Mouse (Mus musculus): ENCODE data around the gene Gm21988. TPM values are rescaled to one million over a fixed set of nuclear protein-coding genes. Genes with fewer than 3 reads are reported as not detected.

Gene Gm21988
- polyA plus RNA-seq, 1 experiment from 2014 or later = 10.4 TPM

DNA sequence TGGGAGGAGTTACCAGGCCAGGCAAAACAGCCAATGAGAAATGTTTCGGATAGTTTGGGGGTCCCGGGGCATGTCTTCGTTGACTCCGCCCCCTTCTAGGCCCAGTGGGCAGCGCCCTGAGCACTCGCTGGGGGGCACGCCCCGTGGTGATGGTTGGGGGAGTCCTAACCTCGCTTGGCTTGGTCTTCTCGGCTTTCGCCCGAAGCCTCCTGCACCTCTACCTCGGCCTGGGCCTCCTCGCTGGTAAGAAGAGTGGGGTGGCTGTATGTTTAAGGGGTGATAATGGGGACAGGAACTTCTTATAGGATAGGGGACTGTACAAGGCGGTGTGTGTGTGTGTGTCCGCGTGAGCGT is 24.8 kb downstream of the Gm21988 start:
- WGBS = 3% methylated on average over 18 of the region's 18 CpGs
- H3K4me2 ChIP-seq = peak overlapping the region; percentile 71
- peaks cover 67% of the 10 kb centered on the region for H3K27me3 ChIP-seq
- no peaks in the 10 kb centered on the region for H3K9me3 ChIP-seq
- no peak overlapping the region for H3K27ac ChIP-seq
- no peak overlapping the region for H3K9ac ChIP-seq (replicated peaks)
- ATAC-seq (ENCODE audit: insufficient number of reproducible peaks, insufficient read depth, low FRiP score, low TSS enrichment, low read depth) = no peak
- peaks cover 27% of the 10 kb centered on the region; the same call in 1 of the 2 replicates for H3K36me3 ChIP-seq
- peak overlapping the region; percentile 41 for H3K4me3 ChIP-seq (replicated peaks)
- peaks cover 31% of the 10 kb centered on the region for H3K4me1 ChIP-seq (replicated peaks)

DNA sequence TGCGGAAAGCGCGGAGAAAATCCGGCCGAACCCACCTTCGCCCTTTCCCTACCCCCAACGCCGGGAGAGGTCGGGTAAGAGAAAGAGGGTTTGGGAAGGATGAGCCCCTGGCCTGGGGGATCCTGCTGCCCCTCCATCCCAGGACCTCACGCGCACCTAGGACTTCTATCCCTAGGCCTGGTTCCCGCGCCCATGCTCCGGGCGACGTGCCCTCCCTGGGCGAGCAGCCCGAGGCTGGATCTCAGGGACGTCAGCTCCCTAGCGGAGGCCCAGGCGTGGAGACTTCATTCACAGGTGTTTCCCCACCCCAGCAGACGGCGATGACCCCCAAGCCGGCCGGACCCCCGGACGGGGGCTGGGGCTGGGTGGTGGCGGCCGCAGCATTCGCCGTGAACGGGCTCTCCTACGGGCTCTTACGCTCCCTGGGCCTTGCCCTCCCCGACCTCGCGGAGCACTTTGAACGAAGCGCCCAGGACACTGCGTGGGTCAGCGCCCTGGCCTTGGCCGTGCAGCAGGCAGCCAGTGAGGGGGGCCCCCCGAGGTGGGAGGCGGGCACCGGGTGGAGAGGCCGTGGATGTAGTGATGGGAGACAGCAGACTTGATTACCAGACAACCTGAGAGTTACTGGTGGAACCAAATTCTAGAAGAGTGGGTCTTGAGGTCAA is 25.3 kb downstream of the Gm21988 start:
- H3K27ac ChIP-seq = no peak overlapping the region
- peaks cover 27% of the 10 kb centered on the region; the same call in 1 of the 2 replicates for H3K36me3 ChIP-seq
- peak overlapping the region; percentile 57 for H3K9ac ChIP-seq (replicated peaks)
- ATAC-seq (ENCODE audit: insufficient number of reproducible peaks, insufficient read depth, low FRiP score, low TSS enrichment, low read depth) = peak; percentile 49; the same call in 1 of the 2 replicates
- peaks cover 67% of the 10 kb centered on the region for H3K27me3 ChIP-seq
- H3K4me2 ChIP-seq = peak overlapping the region; percentile 71
- 1% methylated on average over 46 of the region's 46 CpGs for WGBS
- no peaks in the 10 kb centered on the region for H3K9me3 ChIP-seq
- H3K4me3 ChIP-seq (replicated peaks) = peak overlapping the region; percentile 41
- peaks cover 26% of the 10 kb centered on the region for H3K4me1 ChIP-seq (replicated peaks)

DNA sequence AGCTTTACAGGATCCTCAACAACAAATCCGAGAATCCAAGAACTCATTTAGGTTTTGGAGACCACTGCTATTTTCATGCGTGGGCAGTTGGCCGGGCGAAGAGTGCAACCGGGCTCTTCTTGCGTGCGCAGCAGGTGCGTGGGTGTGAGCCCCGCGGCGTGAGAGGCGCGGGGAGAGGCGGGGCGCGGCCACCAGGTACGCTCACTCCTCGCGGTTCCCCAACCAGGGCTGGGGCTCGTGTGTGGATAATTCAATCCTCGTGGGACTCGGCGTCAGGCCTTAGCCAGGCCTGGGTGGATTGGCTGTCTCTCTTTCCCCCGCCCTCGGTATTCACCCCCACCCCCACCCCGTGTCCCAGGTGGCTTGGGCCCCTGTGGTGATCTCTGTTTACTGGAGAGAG is 25.9 kb downstream of the Gm21988 start:
- no peaks in the 10 kb centered on the region for H3K9me3 ChIP-seq
- H3K4me3 ChIP-seq (replicated peaks) = peak overlapping the region; percentile 41
- H3K4me1 ChIP-seq (replicated peaks) = peaks cover 21% of the 10 kb centered on the region
- no peak for ATAC-seq (ENCODE audit: insufficient number of reproducible peaks, insufficient read depth, low FRiP score, low TSS enrichment, low read depth)
- peaks cover 67% of the 10 kb centered on the region for H3K27me3 ChIP-seq
- peak overlapping the region; percentile 71 for H3K4me2 ChIP-seq
- H3K27ac ChIP-seq = no peak overlapping the region
- H3K9ac ChIP-seq (replicated peaks) = peak overlapping the region; percentile 57
- peaks cover 23% of the 10 kb centered on the region; the same call in 1 of the 2 replicates for H3K36me3 ChIP-seq
- 9% methylated on average over 26 of the region's 26 CpGs for WGBS

DNA sequence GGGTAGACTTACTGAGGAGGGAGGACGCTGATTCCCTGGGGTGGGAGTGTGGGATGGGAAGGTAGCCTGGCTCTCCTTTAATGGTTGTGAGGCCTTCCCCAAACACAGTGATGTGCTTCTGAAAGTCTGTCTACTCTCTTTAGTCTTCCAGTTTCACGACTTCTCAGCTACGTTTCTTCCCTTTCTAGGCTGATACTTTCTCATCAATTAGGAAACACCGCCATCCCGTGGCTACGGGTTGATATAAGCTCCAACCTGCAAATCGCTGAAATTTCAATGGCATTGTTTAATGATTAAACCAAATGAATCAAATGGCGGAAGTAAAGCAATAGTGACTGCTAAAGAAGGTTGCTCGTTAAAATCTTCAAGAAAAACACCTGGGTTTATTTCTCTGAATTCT is 26.7 kb downstream of the Gm21988 start:
- no peak for ATAC-seq (ENCODE audit: insufficient number of reproducible peaks, insufficient read depth, low FRiP score, low TSS enrichment, low read depth)
- Histone ChIP-seq H3K9me3 (no peaks in the 10 kb centered on the region), H3K4me2 (no peak overlapping the region), H3K9ac (replicated peaks) (no peak overlapping the region), H3K4me1 (replicated peaks) (peaks cover 18% of the 10 kb centered on the region), H3K4me3 (replicated peaks) (no peak overlapping the region), H3K36me3 (peaks cover 15% of the 10 kb centered on the region; the same call in 1 of the 2 replicates), H3K27me3 (peaks cover 67% of the 10 kb centered on the region), H3K27ac (no peak overlapping the region)
- WGBS = 13% methylated on average over 9 of the region's 9 CpGs

DNA sequence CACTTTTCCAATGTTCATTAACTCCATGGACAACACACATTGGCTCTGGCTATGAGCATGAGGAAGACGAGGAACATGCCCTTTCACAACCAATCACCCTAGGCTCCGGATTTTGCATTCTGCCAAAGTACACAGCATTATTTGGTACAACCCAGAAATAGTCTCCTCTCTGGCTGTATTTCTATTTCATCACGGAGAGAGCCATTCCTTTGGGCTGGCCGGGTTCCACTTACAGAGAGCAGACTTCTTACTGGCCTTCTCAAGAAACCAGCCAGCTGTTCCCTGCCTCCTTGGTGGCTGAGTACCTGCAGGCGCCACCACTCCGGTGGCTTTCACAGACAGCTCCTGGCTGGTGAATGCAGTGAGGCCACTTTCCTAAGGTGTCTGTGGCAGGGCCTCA is 27.2 kb downstream of the Gm21988 start, which contains the start of gene Slc16a11:
Slc16a11 (plus strand) TSS at position 330 of the 400 bp plus-strand sequence.
- Histone ChIP-seq H3K9me3 (no peaks in the 10 kb centered on the region), H3K27me3 (peaks cover 62% of the 10 kb centered on the region), H3K36me3 (peaks cover 10% of the 10 kb centered on the region; the same call in 1 of the 2 replicates), H3K4me2 (peak within 1 kb of the TSS; percentile 71), H3K4me1 (replicated peaks) (peaks cover 18% of the 10 kb centered on the region), H3K4me3 (replicated peaks) (peak within 1 kb of the TSS; percentile 41), H3K27ac (no peak within 1 kb of the TSS), H3K9ac (replicated peaks) (no peak within 1 kb of the TSS)
- ATAC-seq (ENCODE audit: insufficient number of reproducible peaks, insufficient read depth, low FRiP score, low TSS enrichment, low read depth) = no peak
- WGBS = 61% methylated on average over 6 of the region's 6 CpGs

DNA sequence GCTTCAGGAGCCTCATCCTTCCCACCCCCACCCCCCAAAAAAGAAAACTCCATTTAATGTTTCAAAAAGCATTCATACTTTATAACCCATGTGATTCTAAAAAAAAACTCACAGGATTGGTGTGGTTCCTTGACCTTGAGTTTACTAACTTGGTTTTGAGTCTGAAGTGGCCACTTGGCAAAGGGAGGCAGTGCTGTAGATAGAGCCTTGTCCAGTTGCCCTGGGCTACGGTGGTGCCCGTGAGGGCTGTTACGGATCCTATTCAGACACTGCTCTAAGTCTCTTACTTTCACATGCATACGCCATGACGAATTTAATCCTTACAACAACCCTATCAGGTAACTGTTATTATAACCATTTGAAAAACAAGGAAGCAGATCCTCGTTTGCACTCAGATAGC is 27.7 kb downstream of the Gm21988 start:
- H3K4me3 ChIP-seq (replicated peaks) = no peak overlapping the region
- ATAC-seq (ENCODE audit: insufficient number of reproducible peaks, insufficient read depth, low FRiP score, low TSS enrichment, low read depth) = no peak
- H3K36me3 ChIP-seq = peaks cover 6% of the 10 kb centered on the region; the same call in 1 of the 2 replicates
- WGBS = 82% methylated on average over 6 of the region's 6 CpGs
- no peak overlapping the region for H3K27ac ChIP-seq
- H3K9me3 ChIP-seq = no peaks in the 10 kb centered on the region
- no peak overlapping the region for H3K9ac ChIP-seq (replicated peaks)
- no peak overlapping the region for H3K4me2 ChIP-seq
- H3K27me3 ChIP-seq = peaks cover 58% of the 10 kb centered on the region
- H3K4me1 ChIP-seq (replicated peaks) = peaks cover 18% of the 10 kb centered on the region

DNA sequence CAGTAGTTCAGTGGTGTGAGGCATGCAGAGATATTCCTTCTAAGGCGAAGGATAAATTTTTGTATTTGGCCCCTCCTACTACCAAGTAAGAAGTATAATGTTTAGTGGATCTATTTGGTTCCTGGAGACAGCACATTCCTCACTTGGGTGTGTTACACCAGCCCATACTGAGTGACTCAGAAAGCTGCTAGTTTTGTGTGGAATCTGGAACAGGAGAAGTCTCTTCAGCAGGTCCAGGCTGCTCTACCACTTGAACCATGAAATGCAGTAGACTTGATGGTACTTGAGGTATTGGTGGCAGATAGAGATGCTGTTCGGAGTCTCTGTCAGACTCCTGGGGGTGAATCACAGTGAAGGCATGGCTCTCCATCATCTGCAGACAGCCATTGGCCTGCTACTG is 28.9 kb downstream of the Gm21988 start:
- 89% methylated on average over 2 of the region's 2 CpGs for WGBS
- peaks cover 48% of the 10 kb centered on the region for H3K27me3 ChIP-seq

DNA sequence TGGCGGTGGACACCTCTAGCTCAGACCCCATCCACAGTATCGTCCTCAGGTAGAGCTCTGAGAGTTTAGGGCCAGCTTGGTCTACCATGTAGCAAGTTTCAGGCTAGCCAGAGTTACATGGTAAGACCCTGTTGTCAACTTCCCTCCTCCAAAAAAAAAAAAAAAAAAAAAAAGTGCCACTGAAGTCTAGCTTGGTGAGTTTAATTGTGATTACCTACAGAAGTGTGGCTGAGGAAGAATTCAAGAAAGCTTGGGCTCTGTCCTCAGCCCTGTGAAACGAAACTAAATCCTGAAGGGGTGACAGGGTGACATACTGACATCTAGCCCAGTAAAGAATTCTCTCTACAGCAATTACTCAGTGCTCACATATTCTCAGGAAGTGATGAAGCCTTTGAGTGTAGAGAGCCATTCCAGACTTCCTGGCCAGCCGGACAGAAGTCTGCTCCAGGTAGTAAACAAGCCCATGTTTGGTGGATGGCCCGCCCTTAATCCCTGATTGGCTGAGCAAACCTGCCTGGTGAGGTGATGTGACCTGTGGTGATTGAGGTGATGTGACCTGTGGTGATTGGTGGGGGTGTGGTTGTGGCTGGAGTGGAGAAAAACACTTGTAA is 30.7 kb downstream of the Gm21988 start:
- H3K9ac ChIP-seq (replicated peaks) = no peak overlapping the region
- peaks cover 7% of the 10 kb centered on the region for H3K4me1 ChIP-seq (replicated peaks)
- H3K27me3 ChIP-seq = peaks cover 30% of the 10 kb centered on the region
- WGBS = 71% methylated on average over 5 of the region's 5 CpGs
- ATAC-seq (ENCODE audit: insufficient number of reproducible peaks, insufficient read depth, low FRiP score, low TSS enrichment, low read depth) = no peak
- H3K27ac ChIP-seq = no peak overlapping the region
- no peak overlapping the region for H3K4me3 ChIP-seq (replicated peaks)
- H3K9me3 ChIP-seq = no peaks in the 10 kb centered on the region
- no peak overlapping the region for H3K4me2 ChIP-seq
- no peaks in the 10 kb centered on the region for H3K36me3 ChIP-seq

More for the DNA sequence above, 28.9 kb downstream of the Gm21988 start:
- peaks cover 18% of the 10 kb centered on the region for H3K4me1 ChIP-seq (replicated peaks)
- H3K9ac ChIP-seq (replicated peaks) = no peak overlapping the region
- H3K27ac ChIP-seq = no peak overlapping the region
- no peak for ATAC-seq (ENCODE audit: insufficient number of reproducible peaks, insufficient read depth, low FRiP score, low TSS enrichment, low read depth)
- H3K4me2 ChIP-seq = no peak overlapping the region
- no peak overlapping the region for H3K4me3 ChIP-seq (replicated peaks)
- H3K9me3 ChIP-seq = no peaks in the 10 kb centered on the region
- no peaks in the 10 kb centered on the region for H3K36me3 ChIP-seq

DNA sequence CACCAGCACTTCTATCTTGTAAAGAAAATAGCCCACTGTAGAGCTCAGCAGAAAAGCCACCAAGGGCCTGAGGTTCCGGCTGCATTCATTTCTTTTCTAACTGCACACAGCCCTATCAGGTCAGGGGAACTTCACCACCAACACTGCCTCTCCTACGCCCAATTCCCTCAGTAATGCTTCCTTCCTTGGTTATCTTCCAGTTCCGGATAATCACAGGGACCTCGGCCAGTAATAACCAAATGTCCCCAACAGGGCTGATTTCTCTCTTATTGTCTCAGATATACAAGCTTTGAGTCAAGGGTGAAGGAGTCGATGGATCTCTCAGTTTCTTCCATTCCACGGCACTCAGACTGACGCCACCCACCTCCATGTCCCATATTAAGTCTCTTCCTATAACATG is 32.3 kb downstream of the Gm21988 start:
- Histone ChIP-seq H3K9me3 (no peaks in the 10 kb centered on the region), H3K4me1 (replicated peaks) (no peaks in the 10 kb centered on the region), H3K27me3 (peaks cover 14% of the 10 kb centered on the region), H3K4me2 (no peak overlapping the region), H3K36me3 (no peaks in the 10 kb centered on the region), H3K9ac (replicated peaks) (no peak overlapping the region), H3K27ac (no peak overlapping the region), H3K4me3 (replicated peaks) (no peak overlapping the region)
- no peak for ATAC-seq (ENCODE audit: insufficient number of reproducible peaks, insufficient read depth, low FRiP score, low TSS enrichment, low read depth)
- 90% methylated on average over 7 of the region's 7 CpGs for WGBS

DNA sequence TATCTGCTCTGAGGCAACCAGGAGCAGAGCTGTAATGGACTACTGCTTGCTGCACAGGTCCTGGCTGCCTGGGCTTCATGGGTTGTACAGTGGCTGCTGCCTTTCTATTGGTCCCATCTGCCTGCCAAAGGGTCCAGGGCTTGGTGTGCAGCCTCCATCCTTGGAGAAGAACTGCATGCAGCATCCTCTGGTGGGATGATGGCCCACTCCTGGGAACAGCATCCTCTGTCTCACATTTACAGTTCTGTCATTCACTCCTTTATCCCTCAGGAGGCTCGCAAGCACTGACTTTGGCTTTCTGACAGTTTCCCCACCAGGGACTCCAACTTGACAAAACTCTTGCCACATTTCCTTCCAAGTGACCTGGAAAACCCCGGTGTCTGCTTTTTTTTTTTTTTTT is 32.8 kb downstream of the Gm21988 start:
- H3K27me3 ChIP-seq = peaks cover 11% of the 10 kb centered on the region
- H3K9me3 ChIP-seq = no peaks in the 10 kb centered on the region
- H3K9ac ChIP-seq (replicated peaks) = no peak overlapping the region
- H3K4me3 ChIP-seq (replicated peaks) = no peak overlapping the region
- H3K4me2 ChIP-seq = no peak overlapping the region
- H3K36me3 ChIP-seq = no peaks in the 10 kb centered on the region
- no peaks in the 10 kb centered on the region for H3K4me1 ChIP-seq (replicated peaks)
- H3K27ac ChIP-seq = no peak overlapping the region
- ATAC-seq (ENCODE audit: insufficient number of reproducible peaks, insufficient read depth, low FRiP score, low TSS enrichment, low read depth) = no peak
- WGBS = 87% methylated on average over 2 of the region's 2 CpGs

DNA sequence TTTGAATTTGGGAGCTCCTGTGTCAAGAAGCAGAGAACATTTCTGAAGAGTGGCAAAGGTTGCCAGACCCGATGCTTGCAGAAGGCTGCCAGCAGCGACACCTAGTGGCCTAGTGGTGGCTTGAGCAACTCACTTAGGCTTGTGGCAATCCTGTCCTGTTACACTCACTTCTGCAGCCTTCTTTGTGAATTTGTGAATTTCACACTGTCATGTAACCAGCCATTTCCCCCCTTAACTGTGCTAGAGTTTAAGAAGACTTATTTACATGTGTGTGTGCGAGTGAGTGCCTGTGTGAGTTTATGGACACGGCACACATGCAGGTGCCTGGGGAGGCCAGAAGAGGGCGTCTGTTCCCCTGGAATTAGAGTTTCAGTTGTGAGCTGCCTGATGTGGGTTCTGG is 37.9 kb downstream of the Gm21988 start:
- H3K9me3 ChIP-seq = no peaks in the 10 kb centered on the region
- peaks cover 2% of the 10 kb centered on the region for H3K27me3 ChIP-seq
- no peak overlapping the region for H3K4me3 ChIP-seq (replicated peaks)
- H3K27ac ChIP-seq = no peak overlapping the region
- ATAC-seq (ENCODE audit: insufficient number of reproducible peaks, insufficient read depth, low FRiP score, low TSS enrichment, low read depth) = no peak
- H3K9ac ChIP-seq (replicated peaks) = no peak overlapping the region
- no peaks in the 10 kb centered on the region for H3K36me3 ChIP-seq
- H3K4me2 ChIP-seq = no peak overlapping the region
- H3K4me1 ChIP-seq (replicated peaks) = no peaks in the 10 kb centered on the region; the same call in 1 of the 2 replicates
- WGBS = 37% methylated on average over 5 of the region's 5 CpGs
